Mouse (Mus musculus) adrenal gland, postnatal 36 days (tissue): ENCODE results near the gene Ddx20. TPM values are rescaled to one million over a fixed set of nuclear protein-coding genes. Genes with fewer than 3 reads are reported as not detected.

ENCODE experiments used
- DNase-seq, 2 experiments: peaks; one replicate each; pipeline ENCODE4 v3.0.0; 2021; ENCODE audit warnings: mixed read lengths in 1 of 2
- total RNA-seq, 2 experiments: library from RNA; stranded (reverse); gene quantifications; 2 replicates each; pipeline ENCODE4 v1.2.3; 2021

The Ddx20 gene
- total RNA-seq, 2 experiments from 2014 or later = 16.4 to 19.5 TPM

DNA sequence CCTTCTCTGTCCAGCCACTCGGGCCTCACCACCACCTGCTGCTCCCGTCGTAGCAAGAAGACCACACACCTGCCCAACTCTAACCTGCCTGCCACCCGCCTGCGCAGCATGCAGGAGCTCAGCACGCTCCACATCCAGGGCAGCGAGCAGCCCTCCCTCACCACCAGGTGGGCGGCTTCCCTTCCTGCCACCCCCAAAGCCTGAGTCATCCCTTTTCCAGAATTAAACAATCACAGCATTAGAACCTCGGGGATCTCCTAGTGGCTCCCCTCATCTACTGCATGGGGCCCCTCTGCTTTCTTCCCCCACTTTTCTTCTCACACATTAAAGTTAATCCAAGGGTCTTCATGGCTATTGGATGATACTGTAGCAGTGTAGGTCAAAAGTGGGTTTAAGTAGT, 19.2 kb downstream of the Ddx20 start:
- DNase-seq = no peak

DNA sequence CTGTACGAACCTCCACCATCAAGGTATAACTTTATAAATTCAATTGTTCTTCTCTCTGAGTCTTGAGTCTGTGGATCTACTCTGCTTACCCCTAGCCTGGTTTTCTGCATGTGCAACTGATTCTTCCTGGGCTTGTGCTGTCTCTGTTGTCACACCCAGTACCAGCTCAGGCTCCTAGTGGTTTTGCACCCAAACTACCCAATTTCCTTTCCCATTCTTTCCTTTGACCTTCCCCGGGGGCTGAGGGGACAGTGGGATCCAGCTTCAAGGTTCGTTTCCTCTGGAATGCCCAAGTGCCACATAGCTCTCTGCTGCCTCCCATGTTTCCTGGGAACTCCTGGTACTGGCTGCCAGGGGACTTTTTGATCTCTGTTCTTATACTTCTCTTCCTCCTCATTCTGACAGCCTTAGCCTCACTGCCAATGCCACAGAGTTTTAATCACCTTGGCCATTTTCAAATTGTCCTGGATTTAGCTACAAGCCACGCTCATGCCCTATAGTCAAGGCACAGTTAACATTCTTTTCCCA, 20.3 kb downstream of the Ddx20 start:
- no peak for DNase-seq

DNA sequence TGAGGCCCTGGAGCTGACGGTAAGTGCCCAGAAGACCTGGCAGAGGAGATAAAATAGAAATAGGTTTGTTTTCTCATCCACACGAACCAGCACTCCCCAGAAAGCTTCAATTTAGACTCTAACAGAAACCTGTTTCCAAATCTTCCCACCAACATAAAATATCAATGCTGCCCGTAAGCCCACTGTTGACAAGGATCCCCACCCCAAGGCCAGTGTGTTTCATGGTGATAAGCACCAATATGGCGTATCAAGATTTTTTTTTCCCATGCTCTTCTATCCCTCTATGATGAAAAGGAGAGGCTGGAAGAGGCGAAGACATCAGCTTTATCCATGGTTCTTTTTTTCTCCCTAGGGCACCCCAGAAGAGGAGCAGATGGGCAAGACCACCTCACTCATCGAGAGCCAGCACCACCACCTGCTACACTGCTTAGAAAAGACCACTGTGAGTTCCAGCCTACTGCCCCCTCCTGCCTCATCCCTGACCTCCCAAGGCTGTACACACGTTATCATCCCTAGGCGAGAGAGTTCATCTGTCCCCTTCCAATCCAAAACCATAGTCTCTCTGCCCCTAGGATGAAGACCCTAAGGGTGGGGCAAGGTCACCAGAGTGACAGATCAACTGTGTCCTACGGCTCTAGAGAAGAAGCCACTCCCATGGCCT, 22.1 kb downstream of the Ddx20 start:
- DNase-seq = no peak

GRCm38 (mm10) chr3:105663043-105663442, 24.3 kb downstream of the Ddx20 start:
- no peak for DNase-seq

DNA sequence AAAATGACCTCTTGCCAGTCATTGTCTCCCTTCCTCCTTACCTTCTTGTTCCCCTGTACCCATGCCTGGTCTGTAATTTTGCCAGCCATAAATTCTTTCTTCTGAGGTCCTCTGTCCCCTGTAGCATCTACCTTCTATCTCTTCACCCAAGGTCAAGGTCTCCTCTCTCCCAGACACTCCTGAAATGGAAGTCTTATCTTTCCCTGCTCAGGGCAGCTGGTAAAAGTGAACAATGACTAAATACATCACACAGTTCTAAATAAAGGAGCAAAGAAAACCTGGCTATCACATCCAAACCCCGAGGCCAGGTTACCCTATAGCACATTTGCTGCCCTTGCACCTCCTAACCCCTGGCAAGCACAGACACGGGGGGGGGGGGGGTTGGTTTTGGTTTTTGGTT, 26.8 kb downstream of the Ddx20 start:
- no peak for DNase-seq

- DNase-seq = no peak
These were observed 32.3 kb downstream of the Ddx20 start for GRCm38 (mm10) chr3:105655031-105655585.

DNA sequence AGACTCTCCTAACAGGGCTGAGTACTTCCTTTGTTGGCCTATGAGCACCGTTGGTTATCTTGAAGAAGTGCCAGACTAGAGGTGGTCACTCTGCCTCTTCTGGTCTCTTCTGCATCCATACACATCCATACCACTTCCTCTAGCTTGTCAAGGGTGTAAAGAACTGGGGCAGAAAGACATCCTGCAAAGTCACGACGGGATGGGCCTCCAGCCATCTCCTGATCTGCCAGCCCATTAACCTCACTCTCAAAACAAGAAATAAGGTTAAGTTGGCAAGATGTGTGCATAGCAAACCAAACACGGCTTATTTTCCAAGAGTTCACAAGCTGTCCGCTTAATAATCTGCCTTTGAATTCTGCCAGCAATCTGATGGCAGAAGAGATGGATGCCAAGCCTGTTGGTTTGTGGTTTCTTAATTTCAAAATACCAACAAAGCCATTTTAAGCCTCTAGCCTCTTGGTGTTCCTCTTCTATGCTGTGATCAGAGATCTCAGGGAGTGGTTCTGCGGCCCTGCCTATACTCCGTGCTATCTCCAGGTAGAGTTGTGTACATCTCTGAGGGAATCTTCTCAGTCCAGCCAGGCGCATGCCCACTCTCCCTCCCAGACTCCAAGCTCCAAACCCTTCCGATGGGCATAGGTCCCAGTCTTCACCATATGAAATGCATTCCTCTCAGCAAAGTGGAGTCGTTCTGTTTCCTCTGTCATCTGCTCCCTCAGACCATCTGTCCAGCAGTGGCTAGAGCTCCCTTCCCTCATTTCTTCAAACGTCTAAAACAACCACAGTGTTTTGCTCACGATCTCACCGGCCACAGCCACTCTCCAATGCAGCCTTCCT, 33.6 kb downstream of the Ddx20 start:
- no peak for DNase-seq

- no peak for DNase-seq
These were observed 38.3 kb downstream of the Ddx20 start for GRCm38 (mm10) chr3:105648889-105649567.

DNA sequence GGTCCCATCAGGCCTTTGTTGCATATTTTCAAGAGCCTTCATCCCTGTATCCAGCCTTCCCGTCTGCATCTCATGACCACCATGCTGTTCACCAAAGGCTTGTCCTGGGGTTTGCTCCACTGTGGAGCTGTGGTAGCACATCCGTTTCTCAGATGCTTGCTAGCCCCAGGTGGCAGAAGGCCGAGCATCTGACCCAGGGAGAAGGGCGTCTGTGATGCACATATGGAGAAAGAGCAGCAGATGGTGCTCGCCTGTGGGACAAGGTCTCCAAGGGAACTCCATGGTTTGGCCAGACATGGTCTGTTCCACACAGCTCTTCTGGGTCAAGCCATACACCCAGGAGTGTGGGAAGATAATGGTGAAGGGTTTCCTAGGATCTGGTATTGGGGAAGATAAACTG, 43.8 kb downstream of the Ddx20 start:
- DNase-seq = no peak

- peak; percentile 45 to 61 for DNase-seq
These were observed 45.2 kb downstream of the Ddx20 start for GRCm38 (mm10) chr3:105642186-105642585.

- no peak for DNase-seq
These were observed 54.4 kb downstream of the Ddx20 start for GRCm38 (mm10) chr3:105633021-105633420.

GRCm38 (mm10) chr3:105632296-105632695, 55.1 kb downstream of the Ddx20 start:
- DNase-seq = no peak

Other genes starting within 250 kb of the Ddx20 start
- 10 to 100 TPM in 1 of 2 experiments, 1 to 10 TPM in 1; 4.5 to 10.7 TPM for gene Kcnd3, start 235.2 kb downstream of the Ddx20 start, total RNA-seq
- 1 to 10 TPM; 1.6 TPM for gene Inka2, start 17.0 kb upstream of the Ddx20 start, total RNA-seq
- 100 to 1,000 TPM; 192 to 211 TPM for gene Rap1a, start 113.8 kb upstream of the Ddx20 start, total RNA-seq
- under 1 TPM in 1 of 2 experiments, not detected in 1; 0.40 TPM for gene Adora3, start 183.3 kb upstream of the Ddx20 start, total RNA-seq
- gene Tmigd3, start 183.3 kb upstream of the Ddx20 start, total RNA-seq = under 1 TPM in 1 of 2 experiments, not detected in 1; 0.33 TPM
- gene I830077J02Rik, start 245.1 kb upstream of the Ddx20 start, total RNA-seq = under 1 TPM; 0.66 to 0.76 TPM